Mouse (Mus musculus): ENCODE data around the gene Crhbp. TPM values are rescaled to one million over a fixed set of nuclear protein-coding genes. Genes with fewer than 3 reads are reported as not detected.
A peak's percentile ranks its signal among the peaks of the same experiment; 100 is the strongest.

Crhbp gene
- polyA plus RNA-seq, 1 experiment from 2014 or later, result 0.11 TPM

DNA sequence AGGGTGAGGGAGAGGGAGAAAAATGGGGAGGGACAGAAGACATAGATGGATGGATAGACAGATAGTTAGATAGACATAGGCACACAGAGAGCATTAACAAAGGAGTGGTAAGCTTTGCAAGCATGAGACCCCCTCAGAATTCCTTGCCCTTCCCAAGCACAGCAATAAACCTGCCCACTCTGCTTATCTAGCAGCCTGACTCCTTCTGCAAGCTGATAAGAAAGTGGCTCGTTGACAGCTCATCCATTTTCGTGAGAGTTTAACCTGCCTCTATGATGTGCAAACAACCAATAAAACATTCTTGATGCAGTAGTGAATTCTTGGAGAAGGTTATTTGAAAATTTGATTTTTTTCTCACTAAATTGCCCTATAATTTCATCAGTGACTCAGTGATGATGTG lies 32.5 kb downstream of the Crhbp start:
- ATAC-seq (ENCODE audit: insufficient number of reproducible peaks, insufficient read depth, low FRiP score, low TSS enrichment, low read depth), result no peak

DNA sequence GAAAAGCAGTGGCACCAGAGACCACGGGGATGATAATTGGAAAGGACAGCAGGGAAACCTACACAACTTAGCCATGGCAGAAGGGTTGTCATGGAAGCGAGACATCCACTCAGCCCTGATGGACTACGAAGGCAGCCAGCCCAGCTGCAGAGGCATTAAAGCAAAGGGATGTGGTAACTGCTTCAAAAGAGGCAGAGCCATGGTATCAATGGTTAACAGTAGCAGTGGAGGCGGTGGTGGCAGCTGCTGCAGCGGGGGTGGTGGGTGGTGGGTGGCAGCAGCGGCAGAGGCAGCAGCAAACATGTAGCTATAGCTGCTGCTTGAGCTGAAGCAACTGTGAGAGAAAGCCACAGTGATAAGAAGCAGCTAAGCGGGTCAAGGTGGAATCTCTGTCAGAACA lies 51.5 kb downstream of the Crhbp start:
- 84% methylated on average over 7 of the region's 7 CpGs for WGBS
- Histone ChIP-seq H3K36me3 (no peaks in the 10 kb centered on the region), H3K27me3 (no peaks in the 10 kb centered on the region), H3K9me3 (peaks cover 15% of the 10 kb centered on the region), H3K4me1 (no peaks in the 10 kb centered on the region), H3K4me3 (no peak overlapping the region), H3K9ac (no peak overlapping the region), H3K27ac (no peak overlapping the region), H3K4me2 (no peak overlapping the region)
- no peak for ATAC-seq (ENCODE audit: insufficient number of reproducible peaks, insufficient read depth, low FRiP score, low TSS enrichment, low read depth)

More for the DNA sequence above, 32.5 kb downstream of the Crhbp start:
- Histone ChIP-seq H3K36me3 (no peaks in the 10 kb centered on the region), H3K27me3 (no peaks in the 10 kb centered on the region), H3K9ac (no peak overlapping the region), H3K4me3 (no peak overlapping the region), H3K4me2 (no peak overlapping the region), H3K4me1 (no peaks in the 10 kb centered on the region), H3K9me3 (no peaks in the 10 kb centered on the region), H3K27ac (no peak overlapping the region)
- WGBS, result 64% methylated on average over 2 of the region's 2 CpGs

DNA sequence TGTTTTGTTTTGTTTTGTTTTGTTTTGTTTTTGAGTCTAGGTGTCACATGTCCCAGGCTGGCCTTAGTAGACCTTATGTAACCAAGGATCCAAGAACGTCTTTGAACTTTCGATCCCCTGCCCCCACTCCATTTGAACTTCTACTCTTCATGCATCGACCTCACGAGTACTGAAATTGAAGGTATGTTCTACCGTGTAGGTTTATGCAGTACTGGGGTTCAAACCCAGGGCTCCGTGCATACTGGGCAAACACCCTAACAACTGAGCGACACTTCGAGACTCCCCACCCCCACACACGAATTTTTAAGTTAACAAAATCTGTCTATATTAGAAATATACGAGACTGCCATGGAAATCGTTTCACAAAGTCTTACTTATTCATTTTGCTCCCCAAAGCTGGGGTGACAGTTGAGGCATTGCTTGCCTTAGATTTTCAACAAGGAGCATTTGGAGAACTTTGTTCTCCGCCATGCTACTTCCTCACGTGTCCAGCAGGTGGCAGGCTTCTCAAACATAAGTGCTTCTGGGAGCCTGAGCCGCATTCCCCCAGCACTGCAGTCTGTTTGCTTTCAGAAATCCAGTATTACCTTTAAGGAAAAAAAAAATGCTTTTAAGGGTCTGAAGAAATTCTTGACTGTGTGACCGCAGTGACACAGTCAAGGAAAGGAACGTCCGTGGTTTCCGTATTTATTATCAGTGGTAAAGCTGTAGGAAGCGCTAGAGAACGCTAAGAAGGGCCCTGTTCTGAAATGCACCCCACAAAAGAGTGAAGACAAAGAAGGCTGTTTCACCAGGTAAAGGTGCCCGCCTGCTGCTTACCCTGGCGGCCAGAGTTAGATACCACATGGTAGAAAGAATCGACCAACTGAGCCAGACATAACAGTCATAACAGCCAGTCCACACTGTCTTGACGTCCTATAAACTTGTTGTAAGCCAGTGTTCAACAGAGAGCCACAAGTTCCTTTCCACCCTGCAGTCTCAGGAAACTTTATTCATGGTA lies 54.6 kb downstream of the Crhbp start:
- H3K4me2 ChIP-seq, result peak overlapping the region; percentile 35; the same call in 1 of the 2 replicates

DNA sequence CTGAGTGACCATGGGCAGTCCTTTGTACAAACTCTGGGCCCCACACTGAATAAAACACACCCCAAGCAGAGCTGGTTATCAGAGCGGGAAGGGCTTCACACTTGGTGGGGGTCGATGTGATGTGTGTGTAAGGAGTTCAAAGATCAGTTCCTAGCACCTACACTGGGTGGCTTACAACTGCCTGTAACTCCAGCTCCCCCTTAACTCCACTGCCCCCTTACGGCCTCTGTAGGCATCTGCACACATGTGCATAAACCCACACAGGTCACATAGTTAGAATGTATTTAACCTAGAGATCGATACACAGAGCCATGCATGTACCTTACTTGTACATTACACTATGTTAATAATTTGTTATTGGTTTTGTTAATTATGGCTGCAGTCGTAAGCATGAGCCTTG lies 56.5 kb downstream of the Crhbp start:
- no peaks in the 10 kb centered on the region for H3K9me3 ChIP-seq
- no peaks in the 10 kb centered on the region for H3K36me3 ChIP-seq
- H3K27me3 ChIP-seq, result no peaks in the 10 kb centered on the region
- 79% methylated on average over 5 of the region's 5 CpGs for WGBS
- no peak overlapping the region for H3K4me2 ChIP-seq
- no peak overlapping the region for H3K9ac ChIP-seq
- no peak overlapping the region for H3K4me3 ChIP-seq
- no peaks in the 10 kb centered on the region for H3K4me1 ChIP-seq
- H3K27ac ChIP-seq, result no peak overlapping the region
- no peak for ATAC-seq (ENCODE audit: insufficient number of reproducible peaks, insufficient read depth, low FRiP score, low TSS enrichment, low read depth)

More for the DNA sequence above, 54.6 kb downstream of the Crhbp start:
- WGBS, result 31% methylated on average over 24 of the region's 24 CpGs
- no peak overlapping the region for H3K27ac ChIP-seq
- H3K4me1 ChIP-seq, result no peaks in the 10 kb centered on the region
- ATAC-seq (ENCODE audit: insufficient number of reproducible peaks, insufficient read depth, low FRiP score, low TSS enrichment, low read depth), result 0 out of 2 replicates have a peak, but pooled peaks have one; percentile 32
- H3K27me3 ChIP-seq, result no peaks in the 10 kb centered on the region
- H3K4me3 ChIP-seq, result no peak overlapping the region
- 0 out of 2 replicates have a peak overlapping the region, but pooled peaks have one; percentile 32 for H3K9ac ChIP-seq
- H3K36me3 ChIP-seq, result no peaks in the 10 kb centered on the region
- H3K9me3 ChIP-seq, result peaks cover under 1% of the 10 kb centered on the region; the same call in 1 of the 2 replicates

DNA sequence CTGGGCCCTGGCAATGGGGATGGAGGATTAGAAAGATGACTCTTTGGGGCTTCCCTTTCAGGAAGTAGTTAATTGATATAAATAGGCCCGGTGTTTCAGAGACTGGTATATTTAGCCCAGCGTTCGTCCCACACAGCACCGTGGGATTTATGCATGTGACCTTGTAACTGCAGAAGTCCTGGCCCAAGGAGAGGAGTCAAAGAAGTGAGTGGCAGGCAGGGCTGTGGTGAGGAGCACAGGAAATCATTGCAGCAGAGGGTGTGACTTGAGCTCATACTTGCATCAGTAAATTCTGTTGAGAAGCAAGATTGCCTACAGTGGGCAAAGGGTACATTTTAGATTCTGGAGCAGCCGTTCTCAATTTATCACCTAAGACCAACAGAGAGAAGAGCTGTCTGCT lies 62.3 kb downstream of the Crhbp start:
- Histone ChIP-seq H3K27me3 (no peaks in the 10 kb centered on the region), H3K4me3 (no peak overlapping the region), H3K4me1 (no peaks in the 10 kb centered on the region), H3K4me2 (no peak overlapping the region), H3K36me3 (no peaks in the 10 kb centered on the region), H3K9ac (no peak overlapping the region), H3K27ac (no peak overlapping the region), H3K9me3 (no peaks in the 10 kb centered on the region)
- no peak for ATAC-seq (ENCODE audit: insufficient number of reproducible peaks, insufficient read depth, low FRiP score, low TSS enrichment, low read depth)
- 69% methylated on average over 5 of the region's 5 CpGs for WGBS

Other genes with a start within 250 kb of the Crhbp start
- 2.6 and 3.8 TPM in 2 replicates for gene Pde8b, start 194.6 kb downstream of the Crhbp start, polyA plus RNA-seq (2015; fragmentation: Nextera tagmentation; extraction: Ambion mirVana)
- gene Zbed3, start 121.3 kb downstream of the Crhbp start, polyA plus RNA-seq (2015; fragmentation: Nextera tagmentation; extraction: Ambion mirVana), result 75.1 and 84.9 TPM in 2 replicates
- gene Aggf1, start 69.6 kb downstream of the Crhbp start, polyA plus RNA-seq (2015; fragmentation: Nextera tagmentation; extraction: Ambion mirVana), result 37.2 and 38.8 TPM in 2 replicates
- 3.6 and 4.0 TPM in 2 replicates for gene S100z, start 33.8 kb upstream of the Crhbp start, polyA plus RNA-seq (2015; fragmentation: Nextera tagmentation; extraction: Ambion mirVana)
- 1.0 and 1.8 TPM in 2 replicates for gene F2rl1, start 80.3 kb upstream of the Crhbp start, polyA plus RNA-seq (2015; fragmentation: Nextera tagmentation; extraction: Ambion mirVana)
- 92.2 and 100 TPM in 2 replicates for gene F2r, start 173.6 kb upstream of the Crhbp start, polyA plus RNA-seq (2015; fragmentation: Nextera tagmentation; extraction: Ambion mirVana)

All from embryonic facial prominence, embryonic 13.5 days (tissue).